Mouse (Mus musculus): ENCODE measurements around the gene Traf7.

DNA sequence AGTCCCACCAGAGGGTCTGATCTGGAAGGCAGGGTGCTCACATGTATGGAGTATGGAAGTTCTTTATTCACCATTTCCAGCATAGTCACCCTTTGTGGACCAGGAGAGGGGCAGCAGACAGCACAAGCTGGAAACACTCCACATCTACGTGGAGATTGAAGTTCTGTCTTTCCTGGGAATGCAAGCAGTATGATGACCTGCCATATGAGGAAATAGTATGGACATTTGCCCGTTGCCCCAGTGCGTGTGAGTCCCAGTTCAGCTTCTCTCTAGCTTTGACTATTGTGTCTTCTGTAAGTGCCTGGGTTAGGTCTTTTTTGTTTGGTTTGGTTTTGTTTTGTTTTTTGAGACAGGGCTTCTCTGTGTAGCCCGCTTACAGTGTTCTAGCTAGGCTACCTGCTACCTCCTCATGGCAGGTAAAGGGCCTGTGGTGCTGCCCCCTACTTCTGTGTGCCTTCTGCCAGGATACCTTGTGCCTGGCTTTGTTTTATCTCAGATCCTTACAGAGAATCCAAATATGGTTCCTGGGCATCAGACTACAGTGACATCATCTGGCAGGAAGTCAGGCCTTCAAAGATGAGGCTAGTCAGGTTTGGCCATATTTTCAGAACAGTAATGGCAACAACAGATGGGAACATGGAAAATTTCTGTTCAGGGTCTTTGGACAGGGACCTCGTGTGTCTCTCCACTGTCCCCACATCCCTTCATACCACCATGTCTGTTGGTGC lies 32.7 kb upstream of the Traf7 start:
- TF ChIP-seq POLR2A (IDR thresholded peaks at IDR 0.05; ENCODE audit: low read depth, low read length) (no peak), CTCF (IDR thresholded peaks at IDR 0.05; ENCODE audit: extremely low read depth, insufficient read length, insufficient replicate concordance, low read depth, low read length) (no peak)
